17 mouse cellular contexts compared by ENCODE assay signal in genomic region chr2:160439028-160439427, GRCm38 (mm10).
DNase-seq lines count a peak whose midpoint lies in the region; ATAC-seq and TF ChIP-seq lines count a peak whose summit lies in the region.
"Had no signal": no experiment of that assay in that cellular context is flagged by ENCODE, and none has a peak within 500 bp of the region (broad histone marks: within the 10 kb centered on the region; RNA-seq: fewer than 3 reads in every experiment).

No protein-coding gene starts in this region.

- no peak overlapping the region for H3K4me2 ChIP-seq in heart, embryonic 11.5 days
- H3K4me2 ChIP-seq in forebrain, postnatal 0 days (ENCODE audit: low read depth) = no peak overlapping the region
- H3K4me2 ChIP-seq: heart, embryonic 12.5 days; hindbrain, embryonic 15.5 days had no signal

- H3K9me3 ChIP-seq in heart, embryonic 11.5 days (replicated peaks; ENCODE audit: control insufficient read depth, low read length) = no peaks in the 10 kb centered on the region
- no peaks in the 10 kb centered on the region for H3K9me3 ChIP-seq in forebrain, postnatal 0 days (ENCODE audit: low read length)
- H3K9me3 ChIP-seq: embryonic facial prominence, embryonic 10.5 days; heart, embryonic 12.5 days; hindbrain, embryonic 10.5 days; hindbrain, embryonic 15.5 days had no signal

- H3K27me3 ChIP-seq in heart, embryonic 11.5 days (ENCODE audit: control insufficient read depth, insufficient read depth, low read length) = 0 out of 2 replicates have a peak, but pooled peaks cover 2% of the 10 kb centered on the region
- H3K27me3 ChIP-seq in heart, adult 2 months (ENCODE audit: control insufficient read depth, insufficient read depth, low read length) = no peaks in the 10 kb centered on the region
- no peaks in the 10 kb centered on the region for H3K27me3 ChIP-seq in forebrain, postnatal 0 days (ENCODE audit: insufficient read depth, low read length)

- 0 out of 2 replicates have a peak, but pooled peaks have one; percentile 39 for ATAC-seq in heart, embryonic 11.5 days (replicated peaks; ENCODE audit: insufficient number of reproducible peaks, low FRiP score, low TSS enrichment)
- peak; percentile 14; the same call in 1 of the 2 replicates for ATAC-seq in forebrain, postnatal 0 days
- ATAC-seq: activated CD4-positive, CD25-positive, alpha-beta regulatory T cell, adult 4 months; intestine, embryonic 16.5 days had no signal

- DNase-seq in cerebellum, postnatal 14 days = peak; percentile 40 to 46
- no peak for DNase-seq in cerebellum, adult 9-11 months
- no peak for DNase-seq in heart, adult 2 months
- DNase-seq in brain, embryonic 14.5 days (ENCODE audit: low read depth) = peak; percentile 37
- DNase-seq in forebrain, postnatal 0 days = no peak
- no peak for DNase-seq in gastrocnemius, postnatal 14 days
- DNase-seq: adrenal gland, postnatal 14 days; cerebellum, adult 8-10 months; heart, adult 18-20 months; kidney, adult 2 months had no signal

- TF ChIP-seq EP300 in heart, adult 2 months (IDR thresholded peaks at IDR 0.05; ENCODE audit: insufficient read depth, low read depth, low read length) = no peak

- no peak overlapping the region for H3K9ac ChIP-seq in heart, embryonic 11.5 days (ENCODE audit: low read depth, low read length)
- no peak overlapping the region for H3K9ac ChIP-seq in heart, adult 2 months (ENCODE audit: low read depth, low read length)
- H3K9ac ChIP-seq in forebrain, postnatal 0 days = no peak overlapping the region
- H3K9ac ChIP-seq: heart, embryonic 12.5 days; hindbrain, embryonic 15.5 days had no signal

- H3K4me3 ChIP-seq in heart, embryonic 11.5 days (ENCODE audit: low read depth, low read length) = no peak overlapping the region
- H3K4me3 ChIP-seq in heart, adult 2 months = no peak overlapping the region
- H3K4me3 ChIP-seq in forebrain, postnatal 0 days (ENCODE audit: low read depth, low read length) = no peak overlapping the region
- H3K4me3 ChIP-seq: embryonic facial prominence, embryonic 10.5 days; heart, embryonic 12.5 days; hindbrain, embryonic 10.5 days; hindbrain, embryonic 15.5 days had no signal

- no peaks in the 10 kb centered on the region for H3K79me2 ChIP-seq in heart, adult 2 months (replicated peaks; ENCODE audit: control insufficient read depth, insufficient read depth, low read length)

- intact Hi-C loops in heart, adult 2 months (cut with DNase I) = no loop called here
- intact Hi-C loops in gastrocnemius, postnatal 14 days (cut with DNase I; ENCODE audit: low total_unique reads) = no loop called here

- H3K27ac ChIP-seq in heart, embryonic 11.5 days (ENCODE audit: low read depth, low read length) = no peak overlapping the region
- H3K27ac ChIP-seq in heart, adult 2 months = no peak overlapping the region
- no peak overlapping the region for H3K27ac ChIP-seq in forebrain, postnatal 0 days (ENCODE audit: low read depth, low read length)
- H3K27ac ChIP-seq: embryonic facial prominence, embryonic 10.5 days; hindbrain, embryonic 10.5 days; hindbrain, embryonic 15.5 days had no signal

- no peak for TF ChIP-seq CTCF in heart, adult 2 months (IDR thresholded peaks at IDR 0.05)
- no peak for TF ChIP-seq CTCF in brain, embryonic 14.5 days (IDR thresholded peaks at IDR 0.05; ENCODE audit: borderline replicate concordance, extremely low read depth, insufficient read depth, insufficient read length)
- TF ChIP-seq CTCF in forebrain, postnatal 0 days (IDR thresholded peaks at IDR 0.05; ENCODE audit: low read depth) = no peak

- 68% methylated on average over 2 of the region's 2 CpGs for WGBS in heart, embryonic 11.5 days (ENCODE audit: insufficient replicate concordance)
- 88% methylated on average over 2 of the region's 2 CpGs for WGBS in heart, adult 2 months
- WGBS in forebrain, postnatal 0 days = 56% methylated on average over 2 of the region's 2 CpGs

- TF ChIP-seq POLR2A in heart, adult 2 months (IDR thresholded peaks at IDR 0.05; ENCODE audit: insufficient read depth, low read depth, low read length) = no peak
- TF ChIP-seq POLR2A in brain, embryonic 14.5 days (IDR thresholded peaks at IDR 0.05; ENCODE audit: borderline replicate concordance, extremely low read depth, insufficient read depth, insufficient read length, poor library complexity, severe bottlenecking) = no peak

- no peaks in the 10 kb centered on the region for H3K36me3 ChIP-seq in heart, embryonic 11.5 days (ENCODE audit: control insufficient read depth, insufficient read depth, low read length)
- H3K36me3 ChIP-seq in heart, adult 2 months (ENCODE audit: control insufficient read depth, insufficient read depth, low read length) = no peaks in the 10 kb centered on the region
- H3K36me3 ChIP-seq in forebrain, postnatal 0 days (ENCODE audit: insufficient read depth) = no peaks in the 10 kb centered on the region
- H3K36me3 ChIP-seq: embryonic facial prominence, embryonic 10.5 days; heart, embryonic 12.5 days; hindbrain, embryonic 10.5 days; hindbrain, embryonic 15.5 days had no signal

- peaks cover 9% of the 10 kb centered on the region for H3K4me1 ChIP-seq in heart, embryonic 11.5 days (ENCODE audit: control insufficient read depth, insufficient read depth, low read length)
- H3K4me1 ChIP-seq in heart, adult 2 months (ENCODE audit: control insufficient read depth, insufficient read depth, low read length) = no peaks in the 10 kb centered on the region
- no peaks in the 10 kb centered on the region; the same call in 1 of the 2 replicates for H3K4me1 ChIP-seq in forebrain, postnatal 0 days (ENCODE audit: insufficient read depth)

Comparison
In these comparisons a context has a peak if more than half of its experiments do, and no peak if none do; other contexts are left out.
1. DNase-seq: peak in cerebellum, postnatal 14 days (2 of 2) and brain, embryonic 14.5 days (single experiment); none in cerebellum, adult 9-11 months (single experiment), heart, adult 2 months (0 of 2), forebrain, postnatal 0 days (single experiment) and gastrocnemius, postnatal 14 days (single experiment).